Mouse (Mus musculus): ENCODE measurements at regions not wholly inside any gene's neighbourhood (a gene's known extent, or its start where the extent isn't known, plus 50 kb on each side); places are given as distances from the start of the nearest gene placed in this dataset.
"Not testable (repeated sequence)": the region's sequence is repeated elsewhere in the genome, so short reads cannot be mapped to it uniquely, and the experiment has no call there.

DNA sequence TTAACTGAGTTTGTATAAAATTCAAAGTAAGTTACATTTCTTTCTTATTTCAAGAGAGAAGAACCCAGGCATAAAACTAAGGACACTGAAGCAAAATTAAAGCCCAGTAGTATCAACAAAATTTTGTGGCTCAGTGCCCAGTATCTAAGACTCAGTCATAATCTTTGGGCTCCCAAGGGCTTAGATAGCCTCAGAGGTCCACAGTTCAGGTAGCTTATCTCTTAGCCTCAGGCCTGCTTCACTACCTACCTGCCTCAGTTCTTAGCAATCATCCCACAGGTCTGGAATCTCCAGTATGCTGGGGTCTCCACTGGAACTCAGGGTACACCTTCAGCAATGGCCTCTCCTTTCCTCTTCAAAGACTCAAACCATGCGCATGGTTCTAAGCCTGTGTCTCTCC, 531.4 kb upstream of the Olfr1507 start:
- DNase-seq (ENCODE audit: low read depth) = not testable (repeated sequence)

- not testable (repeated sequence) for DNase-seq (ENCODE audit: low read depth)
Observed at GRCm38 (mm10) chr14:53020152-53020551, 524.6 kb upstream of the Olfr1507 start.

- DNase-seq (ENCODE audit: low read depth) = not testable (repeated sequence)
Observed at GRCm38 (mm10) chr14:53007741-53008140, 512.2 kb upstream of the Olfr1507 start.

DNA sequence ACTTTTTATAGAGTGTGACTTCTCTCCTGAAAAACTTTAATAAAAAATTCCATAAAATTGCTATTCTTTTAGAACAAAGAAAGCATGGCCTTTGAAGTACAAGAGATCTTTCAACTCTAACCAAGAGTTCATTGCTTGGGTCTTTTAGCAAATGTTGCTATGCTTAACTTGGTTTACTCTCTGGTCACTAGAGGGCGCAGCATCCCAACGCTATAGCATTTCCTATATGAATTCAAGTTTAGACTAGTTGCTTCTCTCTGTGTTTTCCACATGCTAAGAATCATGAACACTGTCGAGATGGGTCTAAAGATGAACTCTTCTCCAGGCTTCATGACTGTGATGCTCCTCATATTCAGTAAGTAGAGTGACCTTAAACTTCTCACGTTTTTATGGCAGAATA, 511.8 kb upstream of the Olfr1507 start:
- DNase-seq (ENCODE audit: low read depth) = not testable (repeated sequence)

GRCm38 (mm10) chr14:53001289-53001688, 505.7 kb upstream of the Olfr1507 start:
- DNase-seq (ENCODE audit: low read depth) = not testable (repeated sequence)

GRCm38 (mm10) chr14:52992106-52992760, 496.7 kb upstream of the Olfr1507 start:
- DNase-seq (ENCODE audit: low read depth) = not testable (repeated sequence)

DNA sequence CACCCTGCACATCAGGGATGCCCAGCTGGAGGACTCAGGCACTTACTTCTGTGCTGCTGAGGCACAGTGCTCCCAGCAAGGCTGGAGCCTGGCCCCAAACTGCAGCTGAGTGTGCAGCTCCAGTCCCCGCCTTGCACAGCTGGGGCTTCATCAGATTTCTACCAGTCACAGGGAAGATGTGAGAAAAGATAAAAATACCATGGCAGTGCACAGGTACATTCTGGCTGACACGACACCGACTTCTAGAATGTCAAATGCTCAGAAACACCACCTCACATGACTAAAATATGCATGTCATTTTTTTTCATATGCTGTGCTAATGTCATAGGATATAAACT, 495.7 kb upstream of the Olfr1507 start:
- DNase-seq (ENCODE audit: low read depth) = not testable (repeated sequence)

GRCm38 (mm10) chr14:52990569-52991327, 495.2 kb upstream of the Olfr1507 start:
- not testable (repeated sequence) for DNase-seq (ENCODE audit: low read depth)

DNA sequence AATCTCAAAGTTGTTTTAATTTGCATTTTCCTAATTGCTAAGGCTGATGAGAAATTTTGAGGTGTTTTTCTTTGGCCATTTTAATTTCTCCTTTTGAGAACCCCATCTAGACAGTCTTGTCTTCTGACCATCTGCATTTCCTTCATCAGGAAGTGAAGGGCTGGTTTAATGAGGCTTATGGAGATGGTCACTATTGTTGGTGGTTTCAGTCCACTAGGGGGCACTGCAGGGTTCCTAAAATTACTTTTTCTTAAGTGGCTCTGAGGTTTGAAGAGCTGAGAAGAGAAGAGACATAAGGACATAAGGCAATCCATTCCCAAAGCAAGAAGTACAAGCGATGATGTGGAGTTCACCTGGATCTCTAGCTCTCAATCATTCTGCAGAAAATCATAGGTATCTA, 494.4 kb upstream of the Olfr1507 start:
- not testable (repeated sequence) for DNase-seq (ENCODE audit: low read depth)

DNA sequence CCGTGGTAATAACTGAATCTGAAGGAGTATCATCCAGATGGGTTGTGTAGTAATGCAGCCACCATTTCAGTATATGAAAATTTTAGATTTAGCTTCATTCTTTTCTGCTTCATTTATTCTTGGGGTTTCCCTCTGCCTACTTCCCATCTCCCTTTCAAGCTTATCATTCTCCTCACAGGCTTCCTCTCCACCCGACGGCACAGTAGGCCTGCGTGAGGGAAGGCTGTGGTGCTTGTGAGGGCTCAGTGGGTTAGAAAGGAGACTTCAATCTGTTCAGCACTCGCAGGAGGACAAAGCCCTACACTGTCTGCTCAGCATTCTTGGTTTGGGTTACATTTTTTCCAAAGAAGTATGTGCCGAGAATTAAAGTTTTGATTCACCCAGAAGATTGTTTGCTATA, 493.0 kb upstream of the Olfr1507 start:
- not testable (repeated sequence) for DNase-seq (ENCODE audit: low read depth)

GRCm38 (mm10) chr14:52972207-52973003, 476.9 kb upstream of the Olfr1507 start:
- not testable (repeated sequence) for DNase-seq (ENCODE audit: low read depth)

DNA sequence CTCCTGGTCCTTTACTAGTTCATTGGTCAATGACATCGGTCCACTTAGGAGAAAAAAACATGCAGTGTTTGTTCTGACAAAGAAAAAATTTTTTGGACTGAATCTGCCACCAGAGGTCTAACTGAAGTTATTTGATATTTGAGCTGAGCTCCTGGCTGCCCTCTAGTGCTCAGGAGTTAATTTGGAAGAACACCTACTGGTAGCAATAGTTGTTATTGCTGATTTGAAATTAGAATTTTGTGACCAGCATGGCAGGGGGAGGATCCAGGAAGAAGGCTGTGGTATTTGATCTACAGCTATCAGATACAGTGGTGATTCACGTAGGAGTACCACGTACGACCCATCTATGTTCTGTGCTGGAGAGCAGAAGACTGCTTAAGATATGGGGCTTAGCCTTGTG, 466.6 kb upstream of the Olfr1507 start:
- DNase-seq (ENCODE audit: low read depth) = not testable (repeated sequence)

GRCm38 (mm10) chr14:52956515-52956914, 461.0 kb upstream of the Olfr1507 start:
- not testable (repeated sequence) for DNase-seq (ENCODE audit: low read depth)

- DNase-seq (ENCODE audit: low read depth) = not testable (repeated sequence)
Observed at GRCm38 (mm10) chr14:52944925-52945324, 449.4 kb upstream of the Olfr1507 start.

- not testable (repeated sequence) for DNase-seq (ENCODE audit: low read depth)
Observed at GRCm38 (mm10) chr14:52942438-52942837, 446.9 kb upstream of the Olfr1507 start.

- DNase-seq (ENCODE audit: low read depth) = not testable (repeated sequence)
Observed at GRCm38 (mm10) chr14:52941747-52942146, 446.2 kb upstream of the Olfr1507 start.

DNA sequence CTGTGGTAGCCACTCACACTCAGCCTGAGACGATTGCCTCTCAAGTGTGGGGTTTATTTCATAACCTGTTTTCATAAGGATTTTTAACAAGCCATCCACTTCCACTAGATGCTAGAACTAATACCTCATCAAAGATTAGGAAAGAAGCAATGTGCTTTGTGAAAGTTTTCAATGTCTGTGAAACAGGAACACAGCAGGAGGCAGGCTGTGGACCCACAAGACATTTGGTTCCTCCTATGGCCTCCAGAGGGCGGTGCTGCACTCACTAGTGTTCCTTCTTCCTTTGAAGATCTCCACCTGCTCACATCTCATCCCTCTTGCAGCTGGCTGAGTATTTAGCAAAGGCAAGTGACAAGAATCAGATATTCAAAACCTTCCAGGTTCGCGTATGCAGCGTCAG, 424.6 kb upstream of the Olfr1507 start:
- DNase-seq (ENCODE audit: low read depth) = not testable (repeated sequence)

GRCm38 (mm10) chr14:52913814-52914213, 418.3 kb upstream of the Olfr1507 start:
- DNase-seq (ENCODE audit: low read depth) = not testable (repeated sequence)

- DNase-seq (ENCODE audit: low read depth) = not testable (repeated sequence)
Observed at GRCm38 (mm10) chr14:52899629-52900028, 404.1 kb upstream of the Olfr1507 start.

GRCm38 (mm10) chr14:52898310-52898709, 402.8 kb upstream of the Olfr1507 start:
- DNase-seq (ENCODE audit: low read depth) = not testable (repeated sequence)

- not testable (repeated sequence) for DNase-seq (ENCODE audit: low read depth)
Observed at GRCm38 (mm10) chr14:52879978-52880377, 384.4 kb upstream of the Olfr1507 start.

DNA sequence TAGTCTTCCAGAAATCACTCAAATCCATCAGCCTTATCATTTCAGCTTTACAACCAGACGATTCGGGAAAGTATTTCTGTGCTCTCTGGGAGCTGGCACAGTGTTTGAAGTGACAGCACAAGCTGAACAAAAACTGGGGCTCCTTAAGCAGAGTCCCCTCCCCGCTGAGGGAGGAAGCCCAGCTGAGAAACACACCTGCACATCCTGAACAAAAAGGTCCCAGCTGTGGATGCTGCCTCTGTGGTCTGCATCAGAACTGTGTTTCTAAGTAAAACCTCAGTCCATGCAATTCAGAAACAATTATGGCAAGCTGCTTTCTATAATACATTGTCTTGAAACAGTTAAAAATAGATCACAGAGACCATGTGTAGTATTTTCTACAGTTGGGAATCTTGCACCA, 368.3 kb upstream of the Olfr1507 start:
- DNase-seq (ENCODE audit: low read depth) = not testable (repeated sequence)
